Mouse (Mus musculus): ENCODE measurements around the gene Srgap1. TPM values are rescaled to one million over a fixed set of nuclear protein-coding genes. Genes with fewer than 3 reads are reported as not detected.

The Srgap1 gene
- polyA plus RNA-seq, 1 experiment from 2014 or later, result 6.9 TPM

DNA sequence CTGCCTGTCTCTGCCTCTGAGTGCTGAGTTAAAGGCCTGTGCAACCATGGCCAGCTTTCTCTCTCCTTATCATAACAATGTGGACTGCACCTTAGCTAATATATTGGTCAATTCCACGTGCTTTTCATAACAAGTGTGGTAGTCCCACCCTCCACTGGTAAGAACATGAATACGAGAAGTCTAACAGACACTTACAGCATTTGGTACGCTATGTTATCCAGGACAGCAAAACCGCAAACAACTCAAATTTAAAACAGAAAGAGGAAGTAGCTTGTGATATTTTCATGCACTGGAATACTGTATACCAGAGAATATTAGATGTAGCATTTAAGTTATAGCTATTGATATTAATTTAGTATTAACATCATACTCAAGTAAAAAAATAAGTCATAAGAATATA lies 7.5 kb downstream of the Srgap1 start:
- DNase-seq (ENCODE audit: extremely low spot score, low spot score), result no peak
- Histone ChIP-seq H3K36me3 (replicated peaks) (peaks cover 29% of the 10 kb centered on the region), H3K4me1 (peaks cover 3% of the 10 kb centered on the region; the same call in 1 of the 2 replicates), H3K27ac (no peak overlapping the region), H3K27me3 (ENCODE audit: poor library complexity, severe bottlenecking) (no peaks in the 10 kb centered on the region), H3K9me3 (peaks cover 8% of the 10 kb centered on the region), H3K4me3 (no peak overlapping the region)
- 91% methylated on average over 4 of the region's 4 CpGs for WGBS

DNA sequence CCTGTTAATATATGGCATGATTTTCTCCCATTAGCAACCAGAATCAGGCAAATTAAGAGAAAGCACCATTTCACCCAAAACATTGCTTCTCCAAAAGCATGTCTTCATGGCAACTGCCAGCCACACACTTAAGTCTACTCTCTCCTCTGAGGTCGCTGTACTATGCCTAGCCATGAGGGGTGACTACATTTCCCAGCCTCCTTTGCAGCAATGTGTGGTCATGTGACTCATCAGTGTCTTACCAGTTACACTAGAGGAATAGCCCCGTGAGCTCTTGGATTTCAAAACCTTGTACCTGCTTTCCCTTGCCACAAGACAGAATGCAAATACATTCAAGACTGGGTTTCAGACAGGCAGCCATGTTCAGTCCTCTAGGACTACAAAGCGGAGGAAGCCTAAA lies 8.6 kb downstream of the Srgap1 start:
- no peaks in the 10 kb centered on the region for H3K27me3 ChIP-seq (ENCODE audit: poor library complexity, severe bottlenecking)
- H3K36me3 ChIP-seq (replicated peaks), result peaks cover 29% of the 10 kb centered on the region
- 69% methylated on average over 3 of the region's 3 CpGs for WGBS
- H3K4me3 ChIP-seq, result no peak overlapping the region
- no peak overlapping the region for H3K27ac ChIP-seq
- peaks cover 8% of the 10 kb centered on the region for H3K9me3 ChIP-seq
- 0 out of 2 replicates have a peak, but pooled peaks cover 3% of the 10 kb centered on the region for H3K4me1 ChIP-seq
- DNase-seq (ENCODE audit: extremely low spot score, low spot score), result no peak

DNA sequence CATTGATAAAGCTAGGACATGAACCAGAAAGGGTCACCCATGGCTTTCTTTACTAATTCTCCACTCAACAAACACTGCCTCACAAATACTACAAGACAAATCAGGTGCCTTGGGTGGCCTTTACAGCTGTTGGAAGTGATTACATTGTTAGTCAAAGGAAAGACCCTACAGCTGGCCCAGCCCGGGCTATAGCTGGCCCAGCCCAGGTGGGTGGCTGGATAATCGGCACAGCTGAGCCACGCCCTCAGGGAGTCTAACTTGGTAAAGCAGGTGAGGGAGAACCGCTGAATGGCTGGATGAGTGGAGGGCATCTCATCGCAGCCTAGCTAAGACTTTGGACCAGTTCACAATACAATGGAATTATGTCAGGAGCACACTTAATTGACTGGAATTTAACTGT lies 13.8 kb downstream of the Srgap1 start:
- Histone ChIP-seq H3K4me1 (0 out of 2 replicates have a peak, but pooled peaks cover 4% of the 10 kb centered on the region), H3K9me3 (no peaks in the 10 kb centered on the region), H3K27me3 (ENCODE audit: poor library complexity, severe bottlenecking) (no peaks in the 10 kb centered on the region), H3K27ac (peak overlapping the region; percentile 20; the same call in 1 of the 2 replicates), H3K4me3 (no peak overlapping the region), H3K36me3 (replicated peaks) (peaks cover 17% of the 10 kb centered on the region)
- DNase-seq (ENCODE audit: extremely low spot score, low spot score), result no peak
- 81% methylated on average over 5 of the region's 5 CpGs for WGBS

DNA sequence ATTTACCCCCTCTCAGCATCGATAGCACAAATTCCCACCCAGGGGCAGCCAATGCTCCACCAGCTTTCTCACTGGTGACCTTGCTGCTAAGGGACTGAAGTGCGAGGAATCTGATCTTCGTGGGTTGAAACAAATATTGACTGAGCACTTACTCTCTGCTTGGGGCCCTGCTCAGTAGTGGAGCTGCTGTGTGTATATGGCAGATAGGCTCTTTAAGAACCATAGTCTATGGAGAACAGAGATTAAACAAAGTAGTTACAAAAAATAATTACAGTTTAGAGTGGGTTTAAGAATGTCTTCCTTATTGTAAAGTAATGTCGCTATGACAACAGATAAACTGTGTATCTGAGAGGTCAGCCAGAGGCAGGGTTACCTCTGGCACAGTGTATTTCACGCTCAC lies 16.7 kb downstream of the Srgap1 start:
- Histone ChIP-seq H3K4me3 (no peak overlapping the region), H3K36me3 (replicated peaks) (0 out of 2 replicates have a peak, but pooled peaks cover 5% of the 10 kb centered on the region), H3K27ac (no peak overlapping the region), H3K9me3 (no peaks in the 10 kb centered on the region), H3K27me3 (ENCODE audit: poor library complexity, severe bottlenecking) (no peaks in the 10 kb centered on the region), H3K4me1 (0 out of 2 replicates have a peak, but pooled peaks cover 4% of the 10 kb centered on the region)
- 91% methylated on average over 5 of the region's 5 CpGs for WGBS
- no peak for DNase-seq (ENCODE audit: extremely low spot score, low spot score)

DNA sequence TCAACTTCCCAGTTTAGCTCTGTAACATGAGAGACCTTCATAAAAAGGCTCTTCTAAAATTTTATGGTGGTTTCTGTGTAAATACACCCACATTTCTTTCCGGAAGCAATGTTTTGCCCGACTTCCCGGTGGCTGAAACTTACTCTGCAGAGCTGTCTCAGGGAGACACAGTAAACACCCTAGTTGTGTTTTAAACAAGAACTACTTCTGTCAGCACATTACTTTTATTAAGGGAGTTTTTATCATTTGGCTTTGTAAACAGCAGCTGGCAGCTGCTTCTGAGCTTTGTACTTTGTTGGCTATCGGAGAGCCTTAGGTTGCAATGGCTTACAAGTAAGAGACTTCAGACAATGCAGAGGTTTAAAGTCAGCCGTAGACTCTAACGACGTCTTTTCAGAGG lies 17.4 kb downstream of the Srgap1 start:
- no peak for DNase-seq (ENCODE audit: extremely low spot score, low spot score)
- Histone ChIP-seq H3K36me3 (replicated peaks) (0 out of 2 replicates have a peak, but pooled peaks cover 5% of the 10 kb centered on the region), H3K4me3 (no peak overlapping the region), H3K27me3 (ENCODE audit: poor library complexity, severe bottlenecking) (no peaks in the 10 kb centered on the region), H3K9me3 (peaks cover 4% of the 10 kb centered on the region; the same call in 1 of the 2 replicates), H3K4me1 (0 out of 2 replicates have a peak, but pooled peaks cover 4% of the 10 kb centered on the region), H3K27ac (no peak overlapping the region)
- 83% methylated on average over 7 of the region's 7 CpGs for WGBS

DNA sequence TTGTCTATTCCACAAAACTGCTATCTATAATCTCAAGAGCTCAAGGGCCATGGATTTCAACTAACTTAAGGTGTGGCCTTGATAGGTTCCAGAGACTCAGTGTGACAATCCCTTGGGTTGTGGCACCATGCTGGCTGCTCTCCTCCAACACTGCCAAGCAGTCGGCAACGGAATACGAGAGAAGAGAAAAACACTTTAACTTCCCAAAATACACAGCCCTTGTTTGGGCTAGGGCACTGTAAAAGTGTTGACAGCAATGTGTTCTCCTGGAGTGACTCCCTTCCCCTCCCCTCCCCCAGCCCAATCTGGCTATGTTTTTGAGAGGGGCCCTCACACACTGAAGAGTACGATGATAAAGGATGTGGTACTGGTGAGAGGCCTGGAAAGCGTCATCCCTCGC lies 21.9 kb downstream of the Srgap1 start:
- H3K4me3 ChIP-seq, result no peak overlapping the region
- H3K36me3 ChIP-seq (replicated peaks), result peaks cover 15% of the 10 kb centered on the region
- no peaks in the 10 kb centered on the region for H3K4me1 ChIP-seq
- WGBS, result 93% methylated on average over 6 of the region's 6 CpGs
- H3K27ac ChIP-seq, result no peak overlapping the region
- H3K27me3 ChIP-seq (ENCODE audit: poor library complexity, severe bottlenecking), result no peaks in the 10 kb centered on the region
- peaks cover 11% of the 10 kb centered on the region; the same call in 1 of the 2 replicates for H3K9me3 ChIP-seq
- no peak for DNase-seq (ENCODE audit: extremely low spot score, low spot score)

DNA sequence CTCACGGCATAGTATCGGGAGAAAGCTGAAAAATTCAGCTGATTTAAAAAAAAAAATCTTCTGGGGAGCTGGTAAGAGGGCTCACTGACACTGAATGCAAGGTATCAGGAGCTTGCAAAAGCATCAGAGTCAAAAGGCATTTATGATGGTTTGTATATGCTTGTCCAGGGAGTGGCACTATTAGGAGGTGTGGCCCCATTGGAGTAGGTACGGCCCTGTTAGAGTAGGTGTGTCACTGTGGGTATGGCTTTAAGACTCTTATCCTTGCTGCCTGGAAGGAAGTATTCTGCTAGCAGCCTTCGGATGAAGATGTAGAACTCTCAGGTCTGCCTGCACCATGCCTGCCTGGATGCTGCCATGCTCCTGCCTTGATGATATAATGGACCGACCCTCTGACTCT lies 26.2 kb downstream of the Srgap1 start:
- H3K27me3 ChIP-seq (ENCODE audit: poor library complexity, severe bottlenecking), result no peaks in the 10 kb centered on the region
- no peak for DNase-seq (ENCODE audit: extremely low spot score, low spot score)
- no peak overlapping the region for H3K27ac ChIP-seq
- peaks cover 11% of the 10 kb centered on the region; the same call in 1 of the 2 replicates for H3K9me3 ChIP-seq
- 95% methylated on average over 5 of the region's 5 CpGs for WGBS
- H3K36me3 ChIP-seq (replicated peaks), result peaks cover 13% of the 10 kb centered on the region
- no peak overlapping the region for H3K4me3 ChIP-seq
- H3K4me1 ChIP-seq, result peaks cover 22% of the 10 kb centered on the region

DNA sequence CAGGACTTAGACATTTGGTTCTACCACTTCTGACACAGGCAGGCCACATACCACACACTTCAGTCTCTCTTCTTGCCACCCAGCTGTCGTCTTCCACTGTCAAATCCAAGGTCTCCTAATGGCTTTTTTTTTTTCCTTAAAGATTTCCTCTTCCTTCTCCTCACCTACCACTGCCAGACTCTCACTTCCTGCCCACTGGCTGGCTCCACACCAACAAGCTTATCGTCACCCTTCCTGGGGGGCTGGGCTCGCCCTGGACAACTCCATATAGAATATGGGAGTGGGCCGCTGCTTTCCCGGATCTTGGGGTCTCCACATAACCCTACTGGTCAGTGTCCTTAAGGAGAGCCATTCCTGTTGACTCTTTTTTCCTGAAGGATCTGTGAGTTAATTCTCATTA lies 26.9 kb downstream of the Srgap1 start:
- no peaks in the 10 kb centered on the region for H3K27me3 ChIP-seq (ENCODE audit: poor library complexity, severe bottlenecking)
- H3K9me3 ChIP-seq, result peaks cover 10% of the 10 kb centered on the region; the same call in 1 of the 2 replicates
- no peak overlapping the region for H3K27ac ChIP-seq
- WGBS, result 83% methylated on average over 5 of the region's 5 CpGs
- no peak for DNase-seq (ENCODE audit: extremely low spot score, low spot score)
- peaks cover 22% of the 10 kb centered on the region for H3K4me1 ChIP-seq
- peaks cover 10% of the 10 kb centered on the region for H3K36me3 ChIP-seq (replicated peaks)
- no peak overlapping the region for H3K4me3 ChIP-seq

DNA sequence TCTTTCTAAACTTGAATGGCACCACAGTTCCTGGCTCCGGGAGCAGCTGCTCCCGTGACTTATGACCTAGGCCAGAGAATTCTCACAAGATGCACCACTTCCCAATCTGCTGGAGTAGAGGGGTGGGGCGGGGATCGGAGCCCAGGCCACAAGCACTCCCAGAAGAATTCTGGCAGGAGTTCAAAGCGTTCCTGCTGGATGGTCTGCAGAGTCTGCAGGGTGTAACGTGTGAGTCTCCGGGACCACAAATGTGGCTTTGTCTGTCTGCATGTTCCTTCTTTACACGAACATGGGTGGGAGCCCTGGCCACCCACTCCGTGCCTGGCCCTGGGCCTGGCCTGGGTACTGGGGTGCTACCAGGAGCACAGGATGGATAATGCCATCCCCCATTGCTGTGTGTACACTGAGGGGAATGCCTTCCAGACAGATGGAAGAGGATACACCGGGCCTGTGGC lies 28.5 kb downstream of the Srgap1 start:
- no peak for DNase-seq (ENCODE audit: extremely low spot score, low spot score)
- no peak overlapping the region for H3K4me3 ChIP-seq
- H3K36me3 ChIP-seq (replicated peaks), result peaks cover under 1% of the 10 kb centered on the region; the same call in 1 of the 2 replicates
- H3K27me3 ChIP-seq (ENCODE audit: poor library complexity, severe bottlenecking), result no peaks in the 10 kb centered on the region
- peak overlapping the region; percentile 27; the same call in 1 of the 2 replicates for H3K27ac ChIP-seq
- WGBS, result 85% methylated on average over 10 of the region's 10 CpGs
- H3K9me3 ChIP-seq, result no peaks in the 10 kb centered on the region; the same call in 1 of the 2 replicates
- peaks cover 22% of the 10 kb centered on the region for H3K4me1 ChIP-seq

DNA sequence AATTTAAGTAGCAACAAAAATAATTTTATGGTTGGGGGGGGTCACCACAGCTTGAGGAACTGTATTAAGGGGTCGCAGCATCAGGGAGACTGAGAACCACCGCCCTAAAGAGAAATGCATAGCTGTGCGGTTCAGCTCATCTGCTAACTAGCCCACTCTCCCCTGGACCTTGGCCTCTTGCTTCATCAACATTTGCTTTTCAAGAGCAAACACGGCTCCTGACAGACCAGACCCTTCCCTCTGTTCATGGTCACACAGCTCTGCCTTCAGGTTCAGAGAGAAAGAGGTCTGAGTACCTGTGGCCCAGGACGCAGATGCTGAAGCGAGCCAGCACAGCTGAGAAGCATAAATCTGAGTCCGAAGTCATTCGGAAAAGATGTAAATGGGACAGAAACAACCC lies 29.4 kb downstream of the Srgap1 start:
- WGBS, result 92% methylated on average over 8 of the region's 8 CpGs
- Histone ChIP-seq H3K27ac (no peak overlapping the region), H3K4me3 (no peak overlapping the region), H3K9me3 (no peaks in the 10 kb centered on the region; the same call in 1 of the 2 replicates), H3K27me3 (ENCODE audit: poor library complexity, severe bottlenecking) (no peaks in the 10 kb centered on the region), H3K36me3 (replicated peaks) (no peaks in the 10 kb centered on the region; the same call in 1 of the 2 replicates), H3K4me1 (peaks cover 22% of the 10 kb centered on the region)
- no peak for DNase-seq (ENCODE audit: extremely low spot score, low spot score)

DNA sequence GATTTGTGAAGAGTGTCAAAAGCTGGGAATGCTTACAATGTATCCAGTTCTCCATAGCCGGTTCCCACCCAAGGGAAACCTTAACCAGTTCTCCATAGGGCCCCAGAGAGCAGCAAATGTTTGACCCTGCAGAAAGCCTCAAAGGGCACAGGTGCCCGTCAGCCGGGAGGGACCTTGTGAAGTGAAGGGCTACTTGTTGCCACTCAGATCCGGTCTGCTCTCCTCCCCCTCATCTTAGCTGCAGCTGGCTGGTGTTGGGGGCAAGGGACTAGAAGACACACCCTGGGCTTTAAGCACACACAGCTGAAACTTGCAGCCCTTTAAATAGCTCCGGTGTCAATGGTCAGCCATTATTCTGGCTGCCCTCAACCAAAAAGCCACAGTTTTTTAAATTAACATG lies 30.1 kb downstream of the Srgap1 start:
- 80% methylated on average over 5 of the region's 5 CpGs for WGBS
- DNase-seq (ENCODE audit: extremely low spot score, low spot score), result no peak
- H3K9me3 ChIP-seq, result no peaks in the 10 kb centered on the region; the same call in 1 of the 2 replicates
- no peak overlapping the region; the same call in 1 of the 2 replicates for H3K27ac ChIP-seq
- no peaks in the 10 kb centered on the region for H3K27me3 ChIP-seq (ENCODE audit: poor library complexity, severe bottlenecking)
- H3K36me3 ChIP-seq (replicated peaks), result no peaks in the 10 kb centered on the region; the same call in 1 of the 2 replicates
- peaks cover 22% of the 10 kb centered on the region for H3K4me1 ChIP-seq
- no peak overlapping the region for H3K4me3 ChIP-seq

DNA sequence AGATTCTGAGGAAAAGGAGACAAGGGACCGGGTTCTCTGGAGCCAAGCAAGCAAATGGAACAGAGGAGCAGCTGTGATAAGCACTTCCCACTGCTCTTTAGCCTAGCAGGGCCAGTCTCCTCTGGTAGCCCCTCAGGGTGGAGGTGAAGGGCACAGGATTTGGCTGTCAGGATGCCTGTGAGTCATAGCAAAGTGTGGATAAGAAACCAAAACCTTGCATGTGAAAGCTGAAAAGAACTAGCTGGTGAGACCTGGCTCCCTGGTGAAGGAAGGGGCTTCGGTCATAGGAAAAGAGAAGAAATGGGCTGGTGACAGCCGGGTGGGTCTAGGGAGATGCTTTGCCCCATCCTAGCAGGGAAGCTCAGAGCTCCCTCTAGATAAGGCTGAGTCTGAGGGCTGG lies 30.5 kb downstream of the Srgap1 start:
- Histone ChIP-seq H3K27ac (no peak overlapping the region; the same call in 1 of the 2 replicates), H3K36me3 (replicated peaks) (no peaks in the 10 kb centered on the region; the same call in 1 of the 2 replicates), H3K4me3 (no peak overlapping the region), H3K9me3 (no peaks in the 10 kb centered on the region; the same call in 1 of the 2 replicates), H3K4me1 (peaks cover 22% of the 10 kb centered on the region), H3K27me3 (ENCODE audit: poor library complexity, severe bottlenecking) (no peaks in the 10 kb centered on the region)
- DNase-seq (ENCODE audit: extremely low spot score, low spot score), result no peak
- WGBS, result 91% methylated on average over 3 of the region's 3 CpGs

DNA sequence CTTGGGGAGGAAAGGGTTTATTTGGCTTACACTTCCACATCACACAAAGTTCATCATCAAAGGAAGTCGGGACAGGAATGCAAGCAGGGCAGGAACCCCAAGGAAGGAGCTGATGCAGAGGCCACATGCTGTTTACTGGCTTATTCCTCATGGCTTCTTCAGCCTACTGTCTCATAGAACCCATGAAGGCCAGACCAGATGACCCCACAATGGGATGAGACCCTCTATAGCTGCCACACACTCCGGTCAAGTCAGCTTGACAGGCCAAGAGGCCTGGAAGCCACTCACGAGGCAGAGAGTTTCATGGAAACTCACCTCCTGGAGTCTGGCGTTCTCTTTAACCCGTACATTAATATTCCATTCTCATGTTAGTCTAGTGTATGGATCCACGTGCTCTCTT lies 34.8 kb downstream of the Srgap1 start:
- no peak overlapping the region for H3K4me3 ChIP-seq
- peaks cover 17% of the 10 kb centered on the region for H3K4me1 ChIP-seq
- H3K27ac ChIP-seq, result no peak overlapping the region
- DNase-seq (ENCODE audit: extremely low spot score, low spot score), result no peak
- 93% methylated on average over 6 of the region's 6 CpGs for WGBS
- no peaks in the 10 kb centered on the region for H3K36me3 ChIP-seq (replicated peaks)
- H3K27me3 ChIP-seq (ENCODE audit: poor library complexity, severe bottlenecking), result no peaks in the 10 kb centered on the region
- no peaks in the 10 kb centered on the region for H3K9me3 ChIP-seq
